Mouse (Mus musculus): ENCODE data around the gene Atpaf1. TPM values are rescaled to one million over a fixed set of nuclear protein-coding genes. Genes with fewer than 3 reads are reported as not detected.

Gene Atpaf1
- total RNA-seq, 2 experiments from 2014 or later, result 82.3 to 95.1 TPM

GRCm38 (mm10) chr4:115846656-115847055, 62.0 kb downstream of the Atpaf1 start:
- intact Hi-C loops (cut with DNase I), result loop anchor here (5.0 kb wide), 1 partner anchor 109 kb away; the partner anchor contains the start of gene Efcab14

GRCm38 (mm10) chr4:115847377-115847776, 62.8 kb downstream of the Atpaf1 start:
- intact Hi-C loops (cut with DNase I), result loop anchor here (5.0 kb wide), 1 partner anchor 110 kb away; the partner anchor contains the start of gene Efcab14
- no peak for DNase-seq

More at GRCm38 (mm10) chr4:115846656-115847055, 62.0 kb downstream of the Atpaf1 start:
- DNase-seq, result no peak

- intact Hi-C loops (cut with DNase I), result loop anchor here (5.0 kb wide), 1 partner anchor 111 kb away; the partner anchor contains the start of gene Efcab14
- no peak for DNase-seq
Measured at GRCm38 (mm10) chr4:115848083-115848482, 63.5 kb downstream of the Atpaf1 start.

GRCm38 (mm10) chr4:115848990-115849677, 64.5 kb downstream of the Atpaf1 start:
- intact Hi-C loops (cut with DNase I), result loop anchor here (5.0 kb wide), 1 partner anchor 112 kb away; the partner anchor contains the start of gene Efcab14
- no peak for DNase-seq

- intact Hi-C loops (cut with DNase I), result no loop called here
- no peak for DNase-seq
Measured at GRCm38 (mm10) chr4:115850111-115850510, 65.5 kb downstream of the Atpaf1 start.

- no peak for DNase-seq
- intact Hi-C loops (cut with DNase I), result no loop called here
Measured at GRCm38 (mm10) chr4:115850631-115851030, 66.0 kb downstream of the Atpaf1 start.

GRCm38 (mm10) chr4:115851569-115851968, 67.0 kb downstream of the Atpaf1 start:
- intact Hi-C loops (cut with DNase I), result no loop called here
- no peak for DNase-seq

GRCm38 (mm10) chr4:115855100-115855499, 70.5 kb downstream of the Atpaf1 start:
- no peak for DNase-seq
- intact Hi-C loops (cut with DNase I), result no loop called here

GRCm38 (mm10) chr4:115855609-115856008, 71.0 kb downstream of the Atpaf1 start:
- intact Hi-C loops (cut with DNase I), result no loop called here
- DNase-seq, result no peak

- intact Hi-C loops (cut with DNase I), result no loop called here
Measured at GRCm38 (mm10) chr4:115856282-115856681, 71.7 kb downstream of the Atpaf1 start.

GRCm38 (mm10) chr4:115857293-115857883, 72.8 kb downstream of the Atpaf1 start:
- intact Hi-C loops (cut with DNase I), result no loop called here
- DNase-seq, result no peak

More at GRCm38 (mm10) chr4:115856282-115856681, 71.7 kb downstream of the Atpaf1 start:
- no peak for DNase-seq

- intact Hi-C loops (cut with DNase I), result no loop called here
- no peak for DNase-seq
Measured at GRCm38 (mm10) chr4:115863352-115863751, 78.7 kb downstream of the Atpaf1 start.

- DNase-seq, result no peak
- intact Hi-C loops (cut with DNase I), result no loop called here
Measured at GRCm38 (mm10) chr4:115863880-115864279, 79.3 kb downstream of the Atpaf1 start.

Other genes starting within 250 kb of the Atpaf1 start
- gene Cyp4a31, start 221.2 kb upstream of the Atpaf1 start, total RNA-seq (2021), result not detected
- not detected for gene Cyp4a32, start 183.8 kb upstream of the Atpaf1 start, total RNA-seq (2021)
- gene Cyp4b1, start 137.1 kb upstream of the Atpaf1 start, total RNA-seq (2021), result 10 to 100 TPM; 36.1 to 36.3 TPM
- 10 to 100 TPM; 38.1 to 40.8 TPM for gene Efcab14, start 47.1 kb upstream of the Atpaf1 start, total RNA-seq (2021)
- under 1 TPM; 0.39 to 0.68 TPM for gene Tex38, start 3.8 kb upstream of the Atpaf1 start, total RNA-seq (2021)
- 1 to 10 TPM; 4.7 to 5.4 TPM for gene Mob3c, start 43.3 kb downstream of the Atpaf1 start, total RNA-seq (2021)
- gene Mknk1, start 54.4 kb downstream of the Atpaf1 start, total RNA-seq (2021), result 10 to 100 TPM; 22.8 to 23.8 TPM
- not detected for gene Kncn, start 99.6 kb downstream of the Atpaf1 start, total RNA-seq (2021)
- gene 6430628N08Rik, start 105.9 kb downstream of the Atpaf1 start, total RNA-seq (2021), result not detected
- gene Dmbx1, start 155.1 kb downstream of the Atpaf1 start, total RNA-seq (2021), result not detected
- under 1 TPM; 0.24 to 0.69 TPM for gene Faah, start 233.1 kb downstream of the Atpaf1 start, total RNA-seq (2021)

All from heart, postnatal 36 days (tissue).